Mouse (Mus musculus): Measurements from ENCODE around the gene Diaph2.

DNA sequence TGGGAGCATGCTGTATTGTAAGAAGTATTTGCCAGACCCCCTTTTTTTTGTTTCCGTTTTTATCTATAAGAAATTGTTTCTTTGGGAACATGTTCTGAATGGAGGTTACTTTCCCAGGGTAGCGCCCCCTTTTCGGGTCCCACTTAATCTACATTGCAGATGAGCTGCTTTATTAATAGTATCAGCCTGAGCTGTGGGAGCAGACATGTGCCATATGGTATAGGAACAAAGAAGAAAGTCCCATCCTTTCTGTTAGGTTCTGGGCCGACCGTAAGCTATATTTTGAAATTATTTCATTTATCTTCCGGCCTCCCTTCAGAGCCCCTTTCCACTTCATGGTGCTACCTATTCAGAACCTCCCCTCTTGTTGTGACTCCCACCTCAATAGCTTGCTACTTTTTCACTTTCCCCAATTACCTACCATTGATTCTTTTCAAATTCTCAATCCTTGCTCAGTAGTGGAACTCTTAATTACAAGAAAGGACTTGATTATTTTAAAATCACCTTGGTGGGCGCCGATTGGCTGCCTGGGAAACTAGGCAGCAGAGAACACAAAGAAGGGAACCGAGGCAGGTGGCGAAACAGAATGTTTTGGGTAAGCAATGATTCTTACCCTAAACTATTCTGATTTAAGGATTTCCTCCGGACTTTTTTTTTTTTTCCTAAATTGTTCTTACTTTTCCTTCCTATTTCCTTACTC lies 24.2 kb downstream of the Diaph2 start:
- TF ChIP-seq GATA1 (IDR thresholded peaks at IDR 0.05; ENCODE audit: borderline replicate concordance, low read length) = no peak
- no peak for TF ChIP-seq FLI1 (IDR thresholded peaks at IDR 0.05; ENCODE audit: low read length)

Measured in megakaryocyte, embryonic 14.5 days (primary cell).